Comparison of ENCODE assay signal across 10 mouse cellular contexts in the genomic region with DNA sequence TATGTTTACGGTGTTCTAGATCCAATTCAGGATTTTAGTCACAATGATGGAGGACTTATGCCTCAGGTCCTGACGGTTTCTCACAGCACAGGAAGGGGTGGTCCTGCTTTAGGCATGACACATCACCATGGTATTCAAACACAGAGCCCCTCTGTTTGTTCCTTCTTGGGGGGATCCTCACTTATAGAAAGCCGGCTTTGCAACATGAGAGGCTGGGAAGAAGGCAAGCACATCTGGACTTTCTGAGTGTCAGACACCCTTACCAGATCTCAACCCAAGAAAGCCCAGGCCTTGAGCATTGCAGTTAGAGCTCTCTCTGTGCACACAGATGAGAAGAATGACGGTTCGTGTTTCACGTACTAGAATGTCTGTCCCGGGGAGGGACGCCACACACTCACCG. TPM values are rescaled to one million over a fixed set of nuclear protein-coding genes. Genes with fewer than 3 reads are reported as not detected.
DNase-seq lines count a peak whose midpoint lies in the region; ATAC-seq and TF ChIP-seq lines count a peak whose summit lies in the region.
"Had no signal": no experiment of that assay in that cellular context is flagged by ENCODE, and none has a peak within 500 bp of the region (broad histone marks: within the 10 kb centered on the region; RNA-seq: fewer than 3 reads in every experiment).

No protein-coding gene starts in this region.

- H3K9ac ChIP-seq in forebrain, embryonic 13.5 days, result no peak overlapping the region

- no peaks in the 10 kb centered on the region for H3K9me3 ChIP-seq in forebrain, embryonic 13.5 days (replicated peaks)
- H3K9me3 ChIP-seq: G1E had no signal

- no peak overlapping the region for H3K4me3 ChIP-seq in layer of hippocampus, adult 2 months
- no peak overlapping the region for H3K4me3 ChIP-seq in forebrain, embryonic 13.5 days

- no peak for TF ChIP-seq CTCF in layer of hippocampus, adult 2 months (conservative IDR thresholded peaks at IDR 0.05)

- no peaks in the 10 kb centered on the region for H3K36me3 ChIP-seq in forebrain, embryonic 13.5 days (ENCODE audit: poor library complexity, severe bottlenecking)
- H3K36me3 ChIP-seq: G1E had no signal

- intact Hi-C loops in gastrocnemius, postnatal 14 days (cut with DNase I; ENCODE audit: low total_unique reads), result no loop called here

- H3K27me3 ChIP-seq in forebrain, embryonic 13.5 days, result no peaks in the 10 kb centered on the region

- H3K4me2 ChIP-seq in forebrain, embryonic 13.5 days, result no peak overlapping the region

- peak overlapping the region; percentile 73 for H3K27ac ChIP-seq in layer of hippocampus, adult 2 months
- peak overlapping the region; percentile 46; the same call in 1 of the 2 replicates for H3K27ac ChIP-seq in forebrain, embryonic 13.5 days
- H3K27ac ChIP-seq: kidney, postnatal 0 days had no signal

- DNase-seq in cerebellum, postnatal 14 days, result no peak
- DNase-seq in layer of hippocampus, adult 2 months (ENCODE audit: low spot score in 2 of 2), result no peak
- DNase-seq in layer of hippocampus, postnatal 36 days, result no peak
- DNase-seq in mesoderm, embryonic 11.5 days (ENCODE audit: low read depth, low spot score), result peak; percentile 19
- no peak for DNase-seq in gastrocnemius, postnatal 14 days
- no peak for DNase-seq in frontal cortex, adult 2 months (ENCODE audit: extremely low spot score in 1 of 2, low spot score in 1 of 2)

- WGBS in forebrain, embryonic 13.5 days, result 69% methylated on average over 9 of the region's 9 CpGs

- H3K4me1 ChIP-seq in forebrain, embryonic 13.5 days, result peaks cover 12% of the 10 kb centered on the region

- 0 out of 2 replicates have a peak, but pooled peaks have one; percentile 4 for ATAC-seq in cerebellum, adult (ENCODE audit: insufficient number of reproducible peaks, low FRiP score, low TSS enrichment)
- peak; percentile 66 for ATAC-seq in forebrain, embryonic 13.5 days

RNA-seq across cellular contexts. Expression of a gene that starts 21.1 kb away (rescaled TPM):
- total RNA-seq in layer of hippocampus, adult 2 months (2021), result 10 to 100 TPM; 79.8 to 86.7 TPM
- 10 to 100 TPM; 82.4 to 88.7 TPM for total RNA-seq in layer of hippocampus, postnatal 36 days (2021)
- polyA plus RNA-seq in forebrain, embryonic 13.5 days (2015; fragmentation: Nextera tagmentation; extraction: Ambion mirVana), result 99.4 and 100 TPM in 2 replicates
- 10 to 100 TPM; 42.9 to 45.2 TPM for total RNA-seq in gastrocnemius, postnatal 14 days (2021)
- 81.2 and 83.3 TPM in 2 replicates for polyA plus RNA-seq in frontal cortex, adult 2 months (2012; rRNA removed)
